Mouse (Mus musculus): ENCODE data around the gene Slc46a2.

DNA sequence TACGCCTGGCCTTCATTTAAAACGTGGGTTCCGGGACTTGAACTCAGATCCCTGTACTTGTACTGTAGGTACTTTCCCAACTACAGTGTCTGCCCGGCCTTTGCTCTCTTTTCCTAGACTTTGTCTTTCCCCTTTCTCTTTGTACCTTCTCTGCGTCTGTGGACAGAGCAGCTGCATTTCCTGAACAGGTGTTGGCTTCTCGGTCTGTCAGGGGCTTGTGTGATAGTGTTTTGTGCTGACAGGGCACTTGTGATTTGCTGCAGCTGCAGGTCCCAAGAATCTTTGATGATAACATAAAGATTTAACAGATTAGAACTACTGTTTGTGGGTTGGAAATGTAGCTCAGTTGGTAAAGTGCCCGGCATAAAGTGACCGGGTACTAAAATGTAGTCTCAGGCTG, 36.3 kb downstream of the Slc46a2 start:
- TF ChIP-seq CHD2 (IDR thresholded peaks at IDR 0.05; ENCODE audit: low read depth, low read length) (no peak), MAFK (IDR thresholded peaks at IDR 0.05; ENCODE audit: insufficient read depth, low read depth, low read length) (peak; percentile 71), HCFC1 (IDR thresholded peaks at IDR 0.05; ENCODE audit: borderline replicate concordance, insufficient read depth, low read length) (no peak), ZNF384 (IDR thresholded peaks at IDR 0.05; ENCODE audit: low read depth, low read length) (no peak), ZC3H11A (IDR thresholded peaks at IDR 0.05; ENCODE audit: borderline replicate concordance, low read depth, low read length) (no peak)
